Mouse (Mus musculus) neural tube, embryonic 15.5 days (tissue): ENCODE measurements around the gene Cd63. TPM values are rescaled to one million over a fixed set of nuclear protein-coding genes. Genes with fewer than 3 reads are reported as not detected.

Source experiments
- ATAC-seq: fragments of 200-750 bp; cut with Nextera tagmentation; 2 replicates; pipeline ENCODE4 v1.8.0; 2017; ENCODE audit warnings: mild to moderate bottlenecking, moderate TSS enrichment, moderate library complexity; ENCODE audit not compliant: low FRiP score
- H3K27ac ChIP-seq: fragments of 300-500 bp; sonication (generic); replicated peaks from 2 replicates; pipeline ENCODE4 v1.5.1; 2015; ENCODE audit warnings: mild to moderate bottlenecking, inconsistent platforms
- H3K27me3 ChIP-seq: fragments of 300-500 bp; sonication (generic); replicated peaks from 2 replicates; pipeline ENCODE4 v1.6.1; 2015; ENCODE audit warnings: inconsistent platforms
- H3K36me3 ChIP-seq: fragments of 300-500 bp; sonication (generic); 2 replicates; pipeline ENCODE4 v1.6.1; 2015; ENCODE audit warnings: inconsistent platforms
- H3K4me1 ChIP-seq: fragments of 300-500 bp; sonication (generic); 2 replicates; pipeline ENCODE4 v1.6.1; 2015; ENCODE audit warnings: inconsistent platforms
- H3K4me2 ChIP-seq: fragments of 300-500 bp; sonication (generic); 2 replicates; pipeline ENCODE4 v1.6.1; 2015; ENCODE audit warnings: inconsistent platforms, mild to moderate bottlenecking, moderate library complexity
- H3K4me3 ChIP-seq: fragments of 300-500 bp; sonication (generic); replicated peaks from 2 replicates; pipeline ENCODE4 v1.5.1; 2015; ENCODE audit warnings: mild to moderate bottlenecking, inconsistent platforms
- H3K9ac ChIP-seq: fragments of 300-500 bp; sonication (generic); replicated peaks from 2 replicates; pipeline ENCODE4 v1.6.1; 2015; ENCODE audit warnings: mild to moderate bottlenecking, inconsistent platforms
- H3K9me3 ChIP-seq: fragments of 300-500 bp; sonication (generic); replicated peaks from 2 replicates; pipeline ENCODE4 v1.6.1; 2016; ENCODE audit warnings: inconsistent platforms
- WGBS: fragments of 180-500 bp; shearing (Covaris S2); methylation state at CpG from one replicate; pipeline ENCODE4 v1.1.7; 2015; ENCODE audit warnings: mixed read lengths; 5-methylcytosine and 5-hydroxymethylcytosine counted together
- polyA plus RNA-seq: library from polyadenylated mRNA; unstranded; fragments of >200 nt; fragmentation: Nextera tagmentation; extraction: Ambion mirVana; gene quantifications from 2 replicates; pipeline ENCODE4 v1.2.1, GENCODE M21; 2015

Gene Cd63
- polyA plus RNA-seq, 1 experiment from 2014 or later = 254 TPM

- WGBS = 71% methylated on average over 2 of the region's 2 CpGs
- Histone ChIP-seq H3K27ac (no peak overlapping the region), H3K36me3 (no peaks in the 10 kb centered on the region), H3K4me2 (no peak overlapping the region), H3K9me3 (no peaks in the 10 kb centered on the region), H3K4me3 (no peak overlapping the region), H3K9ac (no peak overlapping the region), H3K27me3 (peaks cover 57% of the 10 kb centered on the region), H3K4me1 (peaks cover 20% of the 10 kb centered on the region)
- ATAC-seq = no peak
Observed at GRCm38 (mm10) chr10:128931441-128931840, 30.7 kb downstream of the Cd63 start.

GRCm38 (mm10) chr10:128933574-128933973 is 32.8 kb downstream of the Cd63 start, which contains the start of gene Itga7:
Gene Itga7, plus strand, starts transcription at chr10:128933818.
- H3K27ac ChIP-seq = no peak within 1 kb of the TSS
- peak within 1 kb of the TSS; percentile 87 for H3K4me2 ChIP-seq
- H3K27me3 ChIP-seq = peaks cover 58% of the 10 kb centered on the region
- no peaks in the 10 kb centered on the region for H3K9me3 ChIP-seq
- peak; percentile 81 for ATAC-seq
- no peaks in the 10 kb centered on the region for H3K36me3 ChIP-seq
- under 1% methylated on average over 26 of the region's 26 CpGs for WGBS
- H3K4me3 ChIP-seq = peak within 1 kb of the TSS; percentile 47
- H3K9ac ChIP-seq = peak within 1 kb of the TSS; percentile 47
- peaks cover 18% of the 10 kb centered on the region for H3K4me1 ChIP-seq

- Histone ChIP-seq H3K9me3 (no peaks in the 10 kb centered on the region), H3K9ac (peak overlapping the region; percentile 47), H3K4me1 (peaks cover 18% of the 10 kb centered on the region), H3K4me3 (peak overlapping the region; percentile 47), H3K4me2 (peak overlapping the region; percentile 87), H3K27me3 (peaks cover 58% of the 10 kb centered on the region), H3K27ac (no peak overlapping the region), H3K36me3 (no peaks in the 10 kb centered on the region)
- ATAC-seq = peak; percentile 27
- WGBS = 2% methylated on average over 21 of the region's 21 CpGs
Observed at GRCm38 (mm10) chr10:128933976-128934721, 33.4 kb downstream of the Cd63 start.

- Histone ChIP-seq H3K4me2 (peak overlapping the region; percentile 87), H3K4me3 (peak overlapping the region; percentile 47), H3K4me1 (peaks cover 18% of the 10 kb centered on the region), H3K9ac (no peak overlapping the region), H3K9me3 (no peaks in the 10 kb centered on the region), H3K27ac (no peak overlapping the region), H3K27me3 (peaks cover 51% of the 10 kb centered on the region), H3K36me3 (no peaks in the 10 kb centered on the region)
- 70% methylated on average over 7 of the region's 7 CpGs for whole genome bisulfite sequencing
- no peak for ATAC-seq
Observed at GRCm38 (mm10) chr10:128934997-128935787, 34.4 kb downstream of the Cd63 start.

- Histone ChIP-seq H3K4me2 (peak overlapping the region; percentile 87; the same call in 1 of the 2 replicates), H3K27me3 (peaks cover 50% of the 10 kb centered on the region), H3K9me3 (no peaks in the 10 kb centered on the region), H3K9ac (no peak overlapping the region), H3K4me1 (peaks cover 18% of the 10 kb centered on the region), H3K36me3 (no peaks in the 10 kb centered on the region), H3K4me3 (no peak overlapping the region), H3K27ac (no peak overlapping the region)
- ATAC-seq = no peak
- WGBS = 77% methylated on average over 8 of the region's 8 CpGs
Observed at GRCm38 (mm10) chr10:128935826-128936440, 35.1 kb downstream of the Cd63 start.

GRCm38 (mm10) chr10:128937756-128938390 is 37.1 kb downstream of the Cd63 start:
- H3K27me3 ChIP-seq = peaks cover 32% of the 10 kb centered on the region
- no peaks in the 10 kb centered on the region for H3K9me3 ChIP-seq
- 80% methylated on average over 12 of the region's 12 CpGs for WGBS
- H3K36me3 ChIP-seq = no peaks in the 10 kb centered on the region
- peaks cover 18% of the 10 kb centered on the region for H3K4me1 ChIP-seq
- no peak overlapping the region for H3K9ac ChIP-seq
- H3K4me2 ChIP-seq = no peak overlapping the region
- no peak for ATAC-seq
- no peak overlapping the region for H3K27ac ChIP-seq
- no peak overlapping the region for H3K4me3 ChIP-seq

GRCm38 (mm10) chr10:128938457-128938856 is 37.7 kb downstream of the Cd63 start:
- Histone ChIP-seq H3K36me3 (no peaks in the 10 kb centered on the region), H3K27ac (no peak overlapping the region), H3K4me3 (no peak overlapping the region), H3K4me1 (peaks cover 13% of the 10 kb centered on the region), H3K27me3 (peaks cover 28% of the 10 kb centered on the region), H3K4me2 (no peak overlapping the region), H3K9me3 (no peaks in the 10 kb centered on the region), H3K9ac (no peak overlapping the region)
- WGBS = 79% methylated on average over 9 of the region's 9 CpGs
- ATAC-seq = no peak

GRCm38 (mm10) chr10:128938974-128939373 is 38.2 kb downstream of the Cd63 start:
- WGBS = 64% methylated on average over 5 of the region's 5 CpGs
- Histone ChIP-seq H3K9ac (no peak overlapping the region), H3K4me1 (peaks cover 9% of the 10 kb centered on the region), H3K4me3 (no peak overlapping the region), H3K27me3 (peaks cover 27% of the 10 kb centered on the region), H3K36me3 (no peaks in the 10 kb centered on the region), H3K4me2 (no peak overlapping the region), H3K9me3 (no peaks in the 10 kb centered on the region), H3K27ac (no peak overlapping the region)
- ATAC-seq = no peak

- no peak for ATAC-seq
- H3K36me3 ChIP-seq = no peaks in the 10 kb centered on the region
- no peak overlapping the region for H3K4me3 ChIP-seq
- 86% methylated on average over 10 of the region's 10 CpGs for WGBS
- H3K27me3 ChIP-seq = peaks cover 13% of the 10 kb centered on the region
- no peak overlapping the region for H3K4me2 ChIP-seq
- no peak overlapping the region for H3K27ac ChIP-seq
- no peaks in the 10 kb centered on the region for H3K9me3 ChIP-seq
- no peak overlapping the region for H3K9ac ChIP-seq
- no peaks in the 10 kb centered on the region for H3K4me1 ChIP-seq
Observed at GRCm38 (mm10) chr10:128940475-128941061, 39.8 kb downstream of the Cd63 start.

GRCm38 (mm10) chr10:128945675-128946074 is 44.9 kb downstream of the Cd63 start:
- Histone ChIP-seq H3K27me3 (no peaks in the 10 kb centered on the region), H3K4me1 (no peaks in the 10 kb centered on the region), H3K4me3 (no peak overlapping the region), H3K9ac (no peak overlapping the region), H3K4me2 (no peak overlapping the region), H3K9me3 (no peaks in the 10 kb centered on the region), H3K27ac (no peak overlapping the region), H3K36me3 (no peaks in the 10 kb centered on the region)
- ATAC-seq = no peak
- 14% methylated on average over 3 of the region's 3 CpGs for WGBS

GRCm38 (mm10) chr10:128947496-128947895 is 46.7 kb downstream of the Cd63 start:
- 91% methylated on average over 4 of the region's 4 CpGs for WGBS
- no peak for ATAC-seq
- H3K4me3 ChIP-seq = no peak overlapping the region
- no peak overlapping the region for H3K9ac ChIP-seq
- H3K27me3 ChIP-seq = no peaks in the 10 kb centered on the region
- H3K27ac ChIP-seq = no peak overlapping the region
- no peaks in the 10 kb centered on the region for H3K36me3 ChIP-seq
- H3K4me2 ChIP-seq = no peak overlapping the region
- no peaks in the 10 kb centered on the region for H3K9me3 ChIP-seq
- H3K4me1 ChIP-seq = no peaks in the 10 kb centered on the region
